Mouse (Mus musculus) adrenal gland, postnatal 14 days (tissue): ENCODE results near the gene Gjc3. TPM values are rescaled to one million over a fixed set of nuclear protein-coding genes. Genes with fewer than 3 reads are reported as not detected.
"Not testable (repeated sequence)": the region's sequence is repeated elsewhere in the genome, so short reads cannot be mapped to it uniquely, and the experiment has no call there.

ENCODE experiments used
- DNase-seq: peaks from one replicate; pipeline ENCODE4 v3.0.0; 2021; ENCODE audit warnings: mixed read lengths
- long read RNA-seq, 2 experiments: library from polyadenylated mRNA; stranded (forward); transcript quantifications; one replicate each; pipeline ENCODE4 v2.0.0; 2021
- total RNA-seq: library from RNA; stranded (reverse); gene quantifications from 2 replicates; pipeline ENCODE4 v1.2.3, GENCODE M21; 2021

The Gjc3 gene
- total RNA-seq: 0.70 and 0.94 TPM in 2 replicates
- long read RNA-seq, experiment 1, full-length matches to known transcripts: 1 of 1 reads
- long read RNA-seq, experiment 1, partial matches to known transcripts: 0 of 1 reads
- long read RNA-seq, experiment 1, other reads (novel, unspliced or antisense): 0 of 1 reads
- long read RNA-seq, experiment 2: 0 reads

- DNase-seq: no peak
Observed at GRCm38 (mm10) chr5:137962945-137963344, at the start of gene Gjc3. Gene Gjc3, minus strand, starts transcription at chr5:137963098.

GRCm38 (mm10) chr5:138012382-138012781 is 49.5 kb upstream of the Gjc3 start:
- no peak for DNase-seq

GRCm38 (mm10) chr5:138009437-138009836 is 46.5 kb upstream of the Gjc3 start:
- DNase-seq: no peak

- no peak for DNase-seq
Observed at GRCm38 (mm10) chr5:137986351-137986750, 23.5 kb upstream of the Gjc3 start.

- peak; percentile 18 for DNase-seq
Observed at GRCm38 (mm10) chr5:137981300-137981699, 18.4 kb upstream of the Gjc3 start, which contains the start of gene Azgp1. Gene Azgp1, plus strand, starts transcription at chr5:137981520.

GRCm38 (mm10) chr5:137979081-137979480 is 16.2 kb upstream of the Gjc3 start:
- DNase-seq: no peak

- DNase-seq: no peak
Observed at GRCm38 (mm10) chr5:137977291-137977690, 14.4 kb upstream of the Gjc3 start.

GRCm38 (mm10) chr5:137975434-137975833 is 12.5 kb upstream of the Gjc3 start:
- DNase-seq: no peak

- no peak for DNase-seq
Observed at GRCm38 (mm10) chr5:137974724-137975123, 11.8 kb upstream of the Gjc3 start.

- peak; percentile 6 for DNase-seq
Observed at GRCm38 (mm10) chr5:137973738-137974137, 10.8 kb upstream of the Gjc3 start.

- DNase-seq: no peak
Observed at GRCm38 (mm10) chr5:137973161-137973560, 10.3 kb upstream of the Gjc3 start.

- no peak for DNase-seq
Observed at GRCm38 (mm10) chr5:137966492-137966891, 3.6 kb upstream of the Gjc3 start.

- DNase-seq: no peak
Observed at GRCm38 (mm10) chr5:137956404-137956803, 6.5 kb downstream of the Gjc3 start.

GRCm38 (mm10) chr5:137951218-137951617 is 11.7 kb downstream of the Gjc3 start:
- DNase-seq: peak; percentile 46

- DNase-seq: no peak
Observed at GRCm38 (mm10) chr5:137947303-137947702, 15.6 kb downstream of the Gjc3 start.

GRCm38 (mm10) chr5:137943133-137943532 is 19.8 kb downstream of the Gjc3 start:
- no peak for DNase-seq

GRCm38 (mm10) chr5:137940948-137941347 is 21.9 kb downstream of the Gjc3 start:
- no peak for DNase-seq

- DNase-seq: no peak
Observed at GRCm38 (mm10) chr5:137937238-137937637, 25.7 kb downstream of the Gjc3 start.

GRCm38 (mm10) chr5:137936486-137936885 is 26.4 kb downstream of the Gjc3 start:
- DNase-seq: no peak

GRCm38 (mm10) chr5:137933934-137934333 is 29.0 kb downstream of the Gjc3 start:
- DNase-seq: not testable (repeated sequence)

GRCm38 (mm10) chr5:137928439-137928838 is 34.5 kb downstream of the Gjc3 start:
- no peak for DNase-seq

- no peak for DNase-seq
Observed at GRCm38 (mm10) chr5:137922171-137922570, 40.7 kb downstream of the Gjc3 start.

GRCm38 (mm10) chr5:137921532-137921931 is 41.4 kb downstream of the Gjc3 start, which contains the start of gene Cyp3a13:
Gene Cyp3a13, minus strand, starts transcription at chr5:137921619.
- DNase-seq: no peak

- no peak for DNase-seq
Observed at GRCm38 (mm10) chr5:137915550-137915949, 47.3 kb downstream of the Gjc3 start.

GRCm38 (mm10) chr5:137914508-137914907 is 48.4 kb downstream of the Gjc3 start:
- no peak for DNase-seq
